ENCODE assay signal across 35 mouse cellular contexts in the genomic region with DNA sequence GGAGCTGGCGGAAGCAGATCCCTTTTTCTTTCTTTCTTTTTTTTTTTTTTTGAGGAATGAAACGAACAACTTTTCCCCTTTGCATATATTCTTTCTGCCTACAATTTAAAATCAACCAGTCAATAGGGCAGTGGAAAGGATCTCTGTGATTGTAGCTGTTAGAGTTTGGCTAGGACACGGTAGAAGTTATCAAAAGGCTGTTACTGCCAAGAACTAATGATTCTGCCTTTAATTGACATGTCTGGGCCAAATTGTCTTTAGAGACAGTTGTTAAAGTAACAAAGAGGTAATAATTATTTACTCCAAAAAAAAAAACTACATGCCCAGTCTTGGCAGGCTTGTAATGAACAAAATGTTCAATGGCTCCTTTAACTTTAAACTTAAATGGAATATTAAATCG. TPM values are rescaled to one million over a fixed set of nuclear protein-coding genes. Genes with fewer than 3 reads are reported as not detected.
"Had no signal": no experiment of that assay in that cellular context is flagged by ENCODE, and none has a peak within 500 bp of the region (broad histone marks: within the 10 kb centered on the region; RNA-seq: fewer than 3 reads in every experiment).

No protein-coding gene starts in this region.

- H3K4me3 ChIP-seq: heart, embryonic 12.5 days; heart, embryonic 13.5 days; heart, embryonic 15.5 days; hindbrain, embryonic 10.5 days; hindbrain, embryonic 12.5 days; hindbrain, embryonic 13.5 days; hindbrain, embryonic 15.5 days; intestine, embryonic 15.5 days; kidney, embryonic 15.5 days; layer of hippocampus, adult 2 months; left cerebral cortex, adult 2 months had no signal

- H3K36me3 ChIP-seq: heart, embryonic 12.5 days; heart, embryonic 13.5 days; heart, embryonic 15.5 days; hindbrain, embryonic 10.5 days; hindbrain, embryonic 12.5 days; hindbrain, embryonic 13.5 days; hindbrain, embryonic 15.5 days; intestine, embryonic 15.5 days; kidney, embryonic 15.5 days had no signal

- H3K27ac ChIP-seq: heart, embryonic 13.5 days; heart, embryonic 15.5 days; hindbrain, embryonic 10.5 days; hindbrain, embryonic 12.5 days; hindbrain, embryonic 13.5 days; hindbrain, embryonic 14.5 days; hindbrain, embryonic 15.5 days; hindbrain, postnatal 0 days; intestine, embryonic 15.5 days; kidney, embryonic 15.5 days; kidney, postnatal 0 days; layer of hippocampus, adult 2 months; left cerebral cortex, adult 2 months had no signal

- H3K4me1 ChIP-seq: hindbrain, embryonic 10.5 days; hindbrain, embryonic 12.5 days; hindbrain, embryonic 13.5 days; hindbrain, embryonic 15.5 days; intestine, embryonic 15.5 days had no signal

- H3K9ac ChIP-seq: heart, embryonic 12.5 days; heart, embryonic 13.5 days; heart, embryonic 15.5 days; hindbrain, embryonic 12.5 days; hindbrain, embryonic 13.5 days; hindbrain, embryonic 14.5 days; hindbrain, embryonic 15.5 days; intestine, embryonic 15.5 days; kidney, embryonic 15.5 days had no signal

- H3K9me3 ChIP-seq: heart, embryonic 12.5 days; heart, embryonic 13.5 days; heart, embryonic 15.5 days; hindbrain, embryonic 10.5 days; hindbrain, embryonic 12.5 days; hindbrain, embryonic 13.5 days; hindbrain, embryonic 15.5 days; intestine, embryonic 15.5 days; kidney, embryonic 15.5 days had no signal

- ATAC-seq: hindbrain, embryonic 16.5 days; hindbrain, postnatal 0 days; inflammation-experienced regulatory T-cells, adult 6 months; intestine, embryonic 15.5 days; intestine, embryonic 16.5 days; intestine, postnatal 0 days had no signal

- DNase-seq: heart, postnatal 10 days; heart, postnatal 14 days; heart, postnatal 36 days; heart, postnatal 4 days; kidney, adult 11 months; kidney, adult 18-20 months; kidney, adult 2 months; kidney, adult 8-10 months; kidney, adult 9 months; kidney, postnatal 10 days; kidney, postnatal 14 days; kidney, postnatal 25 days; kidney, postnatal 36 days; kidney, postnatal 4 days; layer of hippocampus, adult 9-11 months; layer of hippocampus, postnatal 36 days had no signal

- H3K27me3 ChIP-seq: heart, embryonic 12.5 days; heart, embryonic 13.5 days; heart, embryonic 15.5 days; hindbrain, embryonic 12.5 days; hindbrain, embryonic 13.5 days; hindbrain, embryonic 15.5 days; intestine, embryonic 15.5 days; kidney, embryonic 15.5 days had no signal

- H3K4me2 ChIP-seq: heart, embryonic 11.5 days; heart, embryonic 12.5 days; heart, embryonic 13.5 days; heart, embryonic 15.5 days; hindbrain, embryonic 12.5 days; hindbrain, embryonic 13.5 days; hindbrain, embryonic 14.5 days; hindbrain, embryonic 15.5 days; intestine, embryonic 15.5 days; kidney, embryonic 15.5 days had no signal

RNA-seq across cellular contexts. Expression of a gene that starts 26.1 kb away (rescaled TPM):
- polyA plus RNA-seq: inflammation-experienced regulatory T-cells, adult 6 months had no signal
